Mouse (Mus musculus): ENCODE results near the gene 4930444G20Rik.
"Not testable (repeated sequence)": the region's sequence is repeated elsewhere in the genome, so short reads cannot be mapped to it uniquely, and the experiment has no call there.

4930444G20Rik gene

DNA sequence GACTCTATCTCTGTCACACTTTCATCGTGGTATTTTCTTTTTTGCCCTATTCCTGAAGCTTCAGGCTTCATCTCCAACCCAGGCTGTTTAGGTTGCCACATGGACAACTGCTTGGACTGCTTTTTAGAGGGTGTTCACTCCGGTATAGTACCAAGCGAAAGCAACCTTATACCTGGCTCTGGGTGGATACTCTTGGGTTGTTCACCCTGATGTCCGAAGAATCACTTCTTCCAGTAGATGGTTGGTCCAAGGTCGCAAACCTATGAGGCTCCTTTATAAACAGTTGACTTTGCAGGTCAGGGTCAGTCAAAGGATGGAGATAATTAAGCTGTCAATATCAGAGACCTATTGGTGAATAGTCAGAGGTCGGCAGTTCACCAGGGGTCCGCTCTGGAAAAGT, at the start of gene 4930444G20Rik:
4930444G20Rik (minus strand) TSS at position 101 of the 400 bp plus-strand sequence.
- DNase-seq (ENCODE audit: extremely low spot score, low spot score), result not testable (repeated sequence)

DNA sequence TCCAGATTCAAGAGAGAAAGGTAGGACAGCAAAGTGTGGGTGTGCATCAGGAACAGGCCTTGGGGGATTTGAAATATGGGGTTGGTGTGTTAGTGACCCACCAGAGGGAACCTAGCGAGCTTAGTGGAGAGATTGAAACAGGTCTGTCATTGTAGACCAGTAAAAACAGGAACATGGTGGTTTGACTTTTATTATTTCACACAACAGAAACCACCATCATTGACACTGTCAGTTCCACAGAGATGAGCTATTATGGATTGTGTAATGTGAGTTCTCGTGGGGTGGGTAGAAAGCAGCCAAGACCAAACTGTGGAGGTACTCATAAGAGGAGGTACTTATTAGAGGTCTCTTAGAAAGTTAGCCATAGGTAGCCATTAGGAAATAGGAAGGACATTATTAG, 6.7 kb upstream of the 4930444G20Rik start:
- no peak for DNase-seq (ENCODE audit: extremely low spot score, low spot score)

DNA sequence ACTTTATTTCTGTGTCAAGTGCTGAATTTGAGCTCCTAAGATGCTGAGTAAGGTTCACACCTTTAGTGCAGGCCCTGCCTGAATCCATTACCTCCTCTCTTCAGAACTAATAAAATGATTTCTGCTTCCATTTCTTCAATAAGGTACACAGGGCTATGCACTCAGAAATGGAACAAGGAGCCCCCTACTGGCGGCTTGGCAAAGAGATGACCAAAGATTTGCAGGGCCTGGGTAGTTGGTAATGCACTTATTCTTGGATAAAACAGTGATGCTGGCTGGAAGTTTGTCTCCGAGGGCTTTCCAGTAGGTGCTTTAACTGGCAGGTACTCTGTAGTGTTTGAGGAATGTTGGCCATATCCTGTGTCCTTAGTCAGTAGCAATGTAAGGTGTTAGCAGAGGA, 4.9 kb upstream of the 4930444G20Rik start:
- DNase-seq (ENCODE audit: extremely low spot score, low spot score), result no peak

DNA sequence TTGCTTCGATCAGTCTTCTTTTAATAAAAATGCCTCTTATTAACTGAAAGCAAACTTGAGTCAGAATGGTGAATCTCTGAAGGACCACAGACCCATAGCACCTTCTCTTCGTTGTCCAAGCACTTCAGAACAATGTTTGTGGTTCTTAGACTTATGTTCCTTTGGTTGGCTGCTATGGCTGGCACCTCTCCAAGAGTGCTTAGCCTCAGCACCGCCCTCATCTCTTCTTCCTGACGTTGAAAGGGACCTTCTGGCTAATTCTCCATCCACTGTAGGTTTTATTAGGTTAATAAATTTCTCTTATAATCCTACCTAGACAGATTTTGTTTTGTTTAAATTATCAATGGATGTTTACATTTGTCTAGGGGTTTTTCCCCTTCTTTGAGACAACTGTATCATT, 2.7 kb upstream of the 4930444G20Rik start:
- no peak for DNase-seq (ENCODE audit: extremely low spot score, low spot score)

DNA sequence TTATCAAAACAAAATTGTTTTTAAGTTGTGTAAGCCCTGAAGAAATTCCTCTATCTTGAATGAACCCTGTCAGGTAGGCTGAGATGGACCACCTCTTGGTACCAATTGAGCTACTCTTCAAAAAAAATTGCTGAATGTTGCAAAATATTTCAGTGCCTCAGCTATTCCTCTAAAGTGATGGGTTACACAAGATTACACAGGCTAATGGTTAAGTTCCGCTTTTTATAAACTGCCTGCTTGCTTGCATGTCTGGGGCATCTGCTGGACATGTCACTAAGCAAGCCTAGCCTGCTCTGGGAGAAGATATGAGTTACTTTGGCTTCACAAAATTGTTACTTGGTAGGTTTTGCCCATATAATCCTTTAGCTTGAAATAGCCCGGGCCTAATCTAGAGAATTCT, 2.3 kb upstream of the 4930444G20Rik start:
- no peak for DNase-seq (ENCODE audit: extremely low spot score, low spot score)

DNA sequence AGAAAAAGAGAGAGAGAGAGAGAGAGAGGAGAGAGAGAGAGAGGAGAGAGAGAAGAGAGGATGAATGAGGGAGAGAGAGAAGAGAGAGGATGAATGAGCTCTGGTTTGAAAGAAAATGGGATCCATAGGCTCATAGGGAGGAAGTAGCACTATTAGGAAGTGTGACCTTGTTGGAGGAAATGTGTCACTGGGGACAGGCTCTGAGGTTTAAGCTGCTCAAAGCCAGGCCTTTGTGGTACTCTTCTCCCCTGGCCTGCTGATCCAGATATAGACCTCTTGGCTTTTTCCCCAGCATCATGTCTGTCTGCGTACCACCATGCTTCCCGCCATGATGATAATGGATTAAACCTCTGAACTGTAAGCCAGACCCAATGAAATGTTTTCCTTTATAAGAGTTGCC, 8.5 kb downstream of the 4930444G20Rik start:
- DNase-seq (ENCODE audit: extremely low spot score, low spot score), result no peak

DNA sequence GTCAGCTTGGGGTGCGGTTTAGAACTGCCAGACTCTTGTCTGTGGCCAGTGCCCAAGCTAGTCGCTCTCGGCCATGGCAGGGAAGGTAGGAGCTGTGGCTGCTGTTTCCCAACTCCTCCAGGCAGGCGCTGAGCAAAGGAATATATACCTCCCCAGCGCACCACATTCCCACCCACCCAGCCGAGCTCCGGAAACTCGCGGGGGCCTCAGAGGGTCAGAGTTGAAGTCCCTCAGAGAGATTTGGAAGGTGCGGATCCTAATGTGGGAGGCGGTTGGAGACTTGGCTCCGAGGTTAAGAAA, 8.9 kb downstream of the 4930444G20Rik start:
- no peak for DNase-seq (ENCODE audit: extremely low spot score, low spot score)

DNA sequence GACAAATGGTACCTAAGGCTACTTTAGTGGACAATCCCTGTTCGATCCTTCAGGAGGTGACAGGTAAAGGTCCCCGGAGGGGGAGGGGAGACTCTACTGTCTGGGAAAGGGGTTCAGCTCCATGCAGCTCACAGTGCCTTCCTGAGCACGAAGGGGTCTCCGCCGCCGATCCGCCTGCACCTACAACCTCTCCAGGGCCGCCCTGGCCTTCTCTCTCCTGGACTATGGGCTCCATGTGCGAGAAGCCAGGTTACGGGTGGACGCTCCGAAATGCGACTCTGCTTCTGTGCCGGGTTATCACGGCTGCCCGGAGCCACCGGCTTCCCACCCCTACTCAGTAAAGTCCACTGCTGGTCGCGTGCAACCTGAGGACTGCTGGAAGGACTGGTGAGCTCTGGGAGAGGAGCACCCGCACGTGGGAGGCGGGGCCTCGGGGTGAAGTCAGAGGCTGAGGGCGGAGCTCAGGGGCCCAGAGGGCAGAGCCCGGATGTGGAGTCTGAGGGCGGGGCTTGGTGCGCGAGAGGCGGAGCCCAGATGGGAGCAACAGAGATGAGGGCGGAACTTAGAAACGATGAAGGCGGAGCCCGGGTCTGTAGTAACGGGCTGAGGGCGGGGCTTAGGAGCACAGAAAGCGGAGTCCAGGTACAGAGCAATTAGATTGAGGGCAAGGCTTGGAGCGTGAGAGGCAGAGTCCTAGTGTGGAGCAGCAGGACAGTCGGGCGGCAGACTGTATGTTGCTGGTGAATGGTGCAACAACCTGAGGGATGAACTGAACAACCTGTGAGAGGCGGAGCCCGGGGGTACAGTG, 9.5 kb downstream of the 4930444G20Rik start:
- DNase-seq (ENCODE audit: extremely low spot score, low spot score), result peak; percentile 95

DNA sequence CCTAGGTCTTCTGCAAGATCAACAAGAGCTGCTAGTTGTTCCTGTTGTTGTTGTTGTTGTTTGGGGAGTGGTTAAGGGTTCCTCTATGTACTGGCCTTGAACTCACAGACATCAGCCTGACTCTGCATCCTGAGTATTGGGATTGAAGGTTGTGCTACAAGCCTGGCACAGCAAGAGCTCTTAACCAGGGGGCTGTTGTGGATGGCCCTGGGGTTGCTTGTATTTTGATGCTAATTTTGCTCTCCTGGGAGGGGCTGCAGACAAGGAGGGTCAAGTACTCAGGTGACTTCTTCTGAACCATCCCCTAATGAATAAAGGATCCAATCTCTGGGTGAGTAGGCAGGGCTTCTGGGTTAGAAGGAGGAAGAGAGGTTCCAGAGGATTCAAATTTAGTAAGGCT, 12.6 kb downstream of the 4930444G20Rik start:
- DNase-seq (ENCODE audit: extremely low spot score, low spot score), result no peak

DNA sequence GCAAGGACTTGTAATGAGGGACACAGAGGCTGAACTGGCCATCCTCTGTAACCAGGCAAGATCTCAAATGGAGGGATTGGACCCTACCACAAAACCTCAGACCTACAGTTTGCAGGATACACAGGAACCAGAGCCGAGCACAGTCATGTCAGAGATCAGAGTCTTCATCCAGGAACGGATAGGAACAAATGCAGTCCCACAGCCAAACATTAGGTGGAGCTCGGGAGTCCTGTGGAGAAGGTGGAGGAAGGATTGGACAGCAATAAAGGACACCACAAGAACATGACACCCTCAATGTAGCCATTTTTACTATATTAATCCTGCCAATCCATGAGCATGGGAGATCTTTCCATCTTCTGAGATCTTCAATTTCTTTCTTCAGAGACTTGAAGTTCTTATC, 31.6 kb downstream of the 4930444G20Rik start:
- DNase-seq (ENCODE audit: extremely low spot score, low spot score), result peak; percentile 55

DNA sequence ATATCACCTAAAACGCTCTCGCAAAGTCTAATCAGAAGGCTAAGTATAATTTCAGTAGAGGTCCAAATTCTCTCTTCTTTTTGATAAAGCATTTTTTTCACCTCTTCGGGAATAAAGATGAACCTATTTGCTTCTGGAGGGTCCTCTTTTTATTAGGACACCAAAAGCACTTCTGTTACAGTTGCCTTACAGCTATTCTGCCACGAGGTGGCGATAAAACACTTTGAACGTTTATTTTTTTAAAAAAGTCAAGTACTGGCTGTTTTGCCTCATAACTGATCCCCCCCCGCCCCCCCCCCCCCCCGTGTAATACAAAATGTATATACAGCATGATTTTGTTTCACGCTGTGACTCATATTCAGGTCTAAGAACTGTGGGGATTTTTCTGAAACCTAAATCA, 33.6 kb downstream of the 4930444G20Rik start:
- DNase-seq (ENCODE audit: extremely low spot score, low spot score), result peak; percentile 42

DNA sequence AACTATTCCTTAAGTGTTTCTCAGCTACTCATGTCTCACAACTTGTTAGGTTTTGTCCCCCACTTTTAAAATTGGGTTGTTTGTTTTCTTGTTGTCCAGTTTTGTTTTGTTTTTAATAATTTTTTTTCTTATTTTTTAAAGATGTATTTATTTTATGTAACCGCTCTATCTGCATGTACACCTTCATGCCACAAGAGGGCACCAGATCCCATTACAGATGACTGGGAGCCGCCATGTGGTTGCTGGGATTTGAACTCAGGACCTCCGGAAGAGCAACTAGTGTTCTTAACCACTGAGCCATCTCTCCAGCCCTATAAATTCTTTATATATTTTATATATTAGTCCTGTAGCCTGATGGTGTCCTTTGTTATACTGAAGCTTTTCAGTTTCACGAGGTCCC, 49.3 kb downstream of the 4930444G20Rik start:
- DNase-seq (ENCODE audit: extremely low spot score, low spot score), result peak; percentile 10

DNA sequence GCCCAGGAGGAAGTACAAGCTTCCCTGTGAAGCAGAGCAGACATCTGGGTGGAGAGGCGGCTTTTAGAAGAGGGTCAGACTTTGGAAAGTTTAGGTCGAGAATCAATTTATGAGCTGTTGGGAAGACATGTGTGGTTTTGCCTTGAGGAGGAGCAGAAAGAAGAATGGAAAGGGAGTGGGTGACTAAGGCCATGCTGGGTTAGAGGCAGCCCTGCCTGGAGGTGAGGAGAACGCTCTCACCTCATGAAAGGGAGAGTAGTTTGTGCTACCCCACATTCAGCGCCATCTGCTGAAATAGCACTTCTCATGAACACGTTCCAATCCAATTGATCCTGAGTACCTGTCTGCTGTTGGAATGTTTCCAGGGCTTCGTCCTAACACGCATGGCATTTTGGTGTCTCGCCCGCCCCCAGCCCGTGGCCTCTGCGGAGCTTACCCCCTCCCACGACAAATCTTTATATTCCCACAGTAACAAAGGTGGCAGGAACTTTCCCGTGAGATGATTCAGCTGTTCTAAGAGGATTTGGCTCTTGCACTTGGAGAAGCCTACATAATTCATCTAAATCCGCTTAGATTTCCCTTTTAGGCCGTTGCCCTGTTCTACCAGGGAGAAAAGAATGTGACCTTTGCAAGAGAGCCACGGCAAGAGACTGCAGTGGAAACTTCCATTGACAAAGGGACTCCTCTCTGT, 50.3 kb downstream of the 4930444G20Rik start:
- peak; percentile 12 for DNase-seq (ENCODE audit: extremely low spot score, low spot score)

All from neural tube, embryonic 10.5 days (tissue).